Mouse (Mus musculus): Measurements from ENCODE around the gene 4930523C07Rik.
A peak's percentile ranks its signal among the peaks of the same experiment; 100 is the strongest.

4930523C07Rik gene

GRCm38 (mm10) chr1:160099659-160100302, 55.6 kb downstream of the 4930523C07Rik start:
- DNase-seq (ENCODE audit: low read depth, low spot score): peak; percentile 80

DNA sequence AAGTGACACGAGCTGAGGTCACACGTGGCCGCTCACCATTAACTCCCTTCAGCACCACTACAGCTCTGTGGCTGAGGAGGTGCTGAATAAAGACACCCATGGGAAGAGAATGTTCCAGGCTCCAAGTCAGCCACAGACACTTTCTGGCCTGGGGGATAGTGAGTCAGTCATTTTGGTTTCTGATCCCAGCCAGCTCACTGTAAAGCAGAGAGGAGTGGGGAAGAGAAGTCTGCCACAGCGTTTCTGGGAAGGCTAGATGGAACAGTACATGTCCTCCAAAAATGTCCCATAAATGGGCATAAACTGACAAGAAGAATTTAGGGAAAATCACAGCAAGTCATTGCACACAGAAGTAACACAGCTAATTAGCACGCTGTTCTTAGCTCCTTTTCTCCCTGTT, 56.8 kb downstream of the 4930523C07Rik start:
- peak; percentile 91 for DNase-seq (ENCODE audit: low read depth, low spot score)

DNA sequence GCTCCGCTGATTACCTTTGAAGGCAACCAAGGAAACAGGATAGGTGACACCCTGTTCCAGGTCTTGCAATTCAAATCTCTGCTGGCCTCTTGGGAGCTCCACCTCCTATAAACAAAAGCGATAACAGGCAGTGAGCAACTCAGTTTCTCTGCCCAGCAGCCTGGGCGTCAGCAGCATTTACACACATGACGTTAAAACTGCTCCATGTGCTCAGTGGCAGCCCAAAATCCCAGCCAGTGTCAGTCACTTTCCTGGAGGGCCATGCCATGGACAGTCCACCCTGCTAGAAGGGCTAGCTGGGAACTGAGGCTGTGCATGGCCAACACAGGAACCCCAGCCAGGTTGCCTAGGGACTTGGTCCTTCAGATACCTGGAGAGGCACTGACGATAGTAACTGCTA, 61.2 kb downstream of the 4930523C07Rik start:
- DNase-seq (ENCODE audit: low read depth, low spot score): no peak

- no peak for DNase-seq (ENCODE audit: low read depth, low spot score)
Measured at GRCm38 (mm10) chr1:160108604-160109003, 64.4 kb downstream of the 4930523C07Rik start.

DNA sequence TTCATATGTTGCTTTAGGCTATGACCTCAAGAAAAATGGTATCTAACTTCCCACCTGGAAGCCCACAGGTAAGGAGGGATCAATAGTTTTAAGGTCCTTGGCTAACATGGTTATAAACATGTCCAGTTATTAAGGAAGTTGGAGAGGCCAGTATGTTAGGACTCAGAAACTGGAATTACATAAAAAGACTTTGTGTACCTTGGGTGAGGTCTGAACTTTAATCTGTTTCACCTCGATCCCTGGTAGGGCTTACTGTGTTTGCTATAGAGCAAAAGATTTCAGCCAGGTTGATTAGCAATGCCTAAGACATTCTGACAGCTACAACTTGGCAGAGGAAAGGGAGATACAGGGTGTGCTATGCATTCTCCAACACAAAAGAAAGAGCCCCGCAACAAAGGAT, 79.8 kb downstream of the 4930523C07Rik start:
- no peak for DNase-seq (ENCODE audit: low read depth, low spot score)

Measured in 3T3-L1 (cell line).